Mouse (Mus musculus) cerebellum, postnatal 4 days (tissue): ENCODE measurements around the gene Wdr31.
A peak's percentile ranks its signal among the peaks of the same experiment; 100 is the strongest.

ENCODE experiments used
- DNase-seq, 2 experiments: peaks; one replicate each; pipeline ENCODE4 v3.0.0; 2022; ENCODE audit warnings: low spot score in 2 of 2, mixed read lengths in 1 of 2

Wdr31 gene

GRCm38 (mm10) chr4:62470598-62471051 lies at the start of gene Wdr31:
TSS of gene Wdr31 (minus strand) at chr4:62470896.
- DNase-seq, result peak; percentile 68 to 82

- DNase-seq, result peak; percentile 51 to 70
Observed at GRCm38 (mm10) chr4:62519849-62520233, 49.1 kb upstream of the Wdr31 start, which contains the start of gene Alad. TSS of gene Alad (minus strand) at chr4:62519918.

- peak in 1 of 2 experiments; percentile 33 for DNase-seq
Observed at GRCm38 (mm10) chr4:62519122-62519848, 48.6 kb upstream of the Wdr31 start.

- DNase-seq, result no peak
Observed at GRCm38 (mm10) chr4:62518416-62519121, 47.9 kb upstream of the Wdr31 start.

GRCm38 (mm10) chr4:62517538-62518415 lies 47.1 kb upstream of the Wdr31 start:
- no peak for DNase-seq

- DNase-seq, result no peak
Observed at GRCm38 (mm10) chr4:62517046-62517445, 46.4 kb upstream of the Wdr31 start.

- no peak for DNase-seq
Observed at GRCm38 (mm10) chr4:62516579-62516978, 45.9 kb upstream of the Wdr31 start.

GRCm38 (mm10) chr4:62516079-62516478 lies 45.4 kb upstream of the Wdr31 start:
- no peak for DNase-seq

- DNase-seq, result no peak
Observed at GRCm38 (mm10) chr4:62515490-62515889, 44.8 kb upstream of the Wdr31 start.

- no peak for DNase-seq
Observed at GRCm38 (mm10) chr4:62514995-62515394, 44.3 kb upstream of the Wdr31 start.

GRCm38 (mm10) chr4:62513998-62514506 lies 43.4 kb upstream of the Wdr31 start:
- no peak for DNase-seq

GRCm38 (mm10) chr4:62509946-62510345 lies 39.2 kb upstream of the Wdr31 start:
- no peak for DNase-seq

- no peak for DNase-seq
Observed at GRCm38 (mm10) chr4:62508839-62509238, 38.1 kb upstream of the Wdr31 start.

- no peak for DNase-seq
Observed at GRCm38 (mm10) chr4:62506798-62507197, 36.1 kb upstream of the Wdr31 start.

GRCm38 (mm10) chr4:62505991-62506390 lies 35.3 kb upstream of the Wdr31 start:
- DNase-seq, result no peak

- DNase-seq, result no peak
Observed at GRCm38 (mm10) chr4:62503374-62503970, 32.8 kb upstream of the Wdr31 start, which contains the start of gene Hdhd3. TSS of gene Hdhd3 (minus strand) at chr4:62503467.

GRCm38 (mm10) chr4:62502969-62503368 lies 32.3 kb upstream of the Wdr31 start:
- no peak for DNase-seq

GRCm38 (mm10) chr4:62501964-62502732 lies 31.5 kb upstream of the Wdr31 start:
- peak; percentile 79 to 83 for DNase-seq

GRCm38 (mm10) chr4:62501534-62501933 lies 30.8 kb upstream of the Wdr31 start:
- no peak for DNase-seq

GRCm38 (mm10) chr4:62500799-62501198 lies 30.1 kb upstream of the Wdr31 start:
- DNase-seq, result no peak

- DNase-seq, result no peak
Observed at GRCm38 (mm10) chr4:62496815-62497214, 26.1 kb upstream of the Wdr31 start.
